Mouse (Mus musculus) cortical plate, adult 2 months (tissue): ENCODE data around the gene Vasp.

Source experiments
- CTCF ChIP-seq: fragments of 200-500 bp; IDR thresholded peaks from 2 replicates; pipeline ENCODE4 v1.5.1; 2011; ENCODE audit warnings: mild to moderate bottlenecking, control low read depth, low read length; ENCODE audit not compliant: insufficient read depth; ENCODE audit errors: extremely low read depth
- POLR2A ChIP-seq: fragments of 200-500 bp; IDR thresholded peaks from 2 replicates; pipeline ENCODE4 v1.6.1; 2011; ENCODE audit warnings: mild to moderate bottlenecking, low read length, control low read depth; ENCODE audit not compliant: insufficient read depth; ENCODE audit errors: extremely low read depth

DNA sequence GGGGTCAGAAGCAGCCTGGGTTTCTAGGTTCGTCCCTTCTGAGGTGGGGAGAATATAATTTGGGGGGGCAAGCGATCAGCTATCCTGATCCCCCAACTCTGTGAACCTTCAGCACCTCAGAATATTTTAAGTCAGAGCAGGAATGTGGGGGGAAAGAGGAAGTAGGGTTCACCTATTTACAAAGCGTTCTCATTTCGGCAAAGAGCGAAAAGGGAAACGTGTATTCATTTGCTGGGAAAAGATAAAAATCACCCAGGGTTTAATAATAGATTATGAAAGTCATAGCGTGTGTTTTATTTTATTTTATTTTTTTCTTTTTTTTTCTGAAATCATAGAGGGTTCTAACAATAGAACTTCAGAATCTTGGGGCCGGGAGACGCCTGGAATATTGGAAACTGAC lies 56.7 kb downstream of the Vasp start:
- TF ChIP-seq CTCF, result no peak
- TF ChIP-seq POLR2A, result no peak
